Mouse (Mus musculus): ENCODE data around the gene Wfikkn1. TPM values are rescaled to one million over a fixed set of nuclear protein-coding genes. Genes with fewer than 3 reads are reported as not detected.
A peak's percentile ranks its signal among the peaks of the same experiment; 100 is the strongest.

The Wfikkn1 gene
- polyA plus RNA-seq, 1 experiment from 2014 or later, result 0.83 TPM

DNA sequence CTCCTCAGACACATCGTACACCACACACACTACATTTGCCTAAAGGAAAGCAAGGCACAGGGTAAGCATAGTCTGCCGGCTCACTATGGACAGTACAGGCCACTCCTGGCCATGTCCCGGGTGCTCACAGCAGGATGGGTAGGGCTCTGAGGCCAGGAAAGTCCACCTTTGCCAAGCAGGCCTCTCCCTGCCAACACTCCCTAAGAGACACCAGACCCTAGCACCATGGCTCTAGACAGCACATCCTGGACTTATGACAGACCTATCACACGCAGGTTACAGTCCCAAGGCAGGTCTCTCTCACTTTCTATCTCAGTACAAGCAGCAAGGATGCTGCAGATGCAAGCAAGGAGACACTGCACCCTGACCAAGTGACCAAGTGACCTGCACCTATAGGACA, 37.5 kb downstream of the Wfikkn1 start:
- Histone ChIP-seq H3K27ac (replicated peaks) (no peak overlapping the region), H3K4me3 (replicated peaks) (peak overlapping the region; percentile 91), H3K9me3 (replicated peaks) (no peaks in the 10 kb centered on the region), H3K9ac (peak overlapping the region; percentile 61; the same call in 1 of the 2 replicates), H3K4me2 (replicated peaks) (peak overlapping the region; percentile 72), H3K27me3 (no peaks in the 10 kb centered on the region), H3K4me1 (peaks cover 20% of the 10 kb centered on the region), H3K36me3 (peaks cover 58% of the 10 kb centered on the region)
- 86% methylated on average over 4 of the region's 4 CpGs for WGBS
- ATAC-seq (ENCODE audit: insufficient number of reproducible peaks, low FRiP score, low TSS enrichment, low read depth), result no peak

DNA sequence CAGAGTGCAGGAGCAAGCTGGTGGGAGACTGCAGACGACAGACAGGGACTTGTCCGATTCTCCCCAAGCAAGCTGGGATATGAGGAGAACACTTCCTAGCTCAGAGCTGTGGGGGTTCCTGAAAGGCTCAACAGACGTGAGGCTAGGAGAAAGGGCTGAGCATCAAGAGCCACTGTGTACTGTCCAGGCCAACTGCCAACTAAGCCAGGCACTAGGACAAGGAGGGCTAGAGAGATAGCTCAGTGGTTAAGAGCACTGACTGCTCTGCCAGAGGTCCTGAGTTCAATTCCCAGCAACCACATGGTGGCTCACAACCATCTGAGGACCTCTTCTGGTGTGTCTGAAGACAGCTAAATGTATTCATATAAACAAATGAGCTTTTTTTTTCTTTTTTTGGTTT, 38.1 kb downstream of the Wfikkn1 start:
- no peak overlapping the region for H3K4me3 ChIP-seq (replicated peaks)
- no peak overlapping the region for H3K4me2 ChIP-seq (replicated peaks)
- H3K9ac ChIP-seq, result no peak overlapping the region
- H3K4me1 ChIP-seq, result peaks cover 23% of the 10 kb centered on the region
- 83% methylated on average over 3 of the region's 3 CpGs for WGBS
- no peaks in the 10 kb centered on the region for H3K27me3 ChIP-seq
- H3K27ac ChIP-seq (replicated peaks), result no peak overlapping the region
- no peak for ATAC-seq (ENCODE audit: insufficient number of reproducible peaks, low FRiP score, low TSS enrichment, low read depth)
- peaks cover 57% of the 10 kb centered on the region for H3K36me3 ChIP-seq
- H3K9me3 ChIP-seq (replicated peaks), result no peaks in the 10 kb centered on the region

DNA sequence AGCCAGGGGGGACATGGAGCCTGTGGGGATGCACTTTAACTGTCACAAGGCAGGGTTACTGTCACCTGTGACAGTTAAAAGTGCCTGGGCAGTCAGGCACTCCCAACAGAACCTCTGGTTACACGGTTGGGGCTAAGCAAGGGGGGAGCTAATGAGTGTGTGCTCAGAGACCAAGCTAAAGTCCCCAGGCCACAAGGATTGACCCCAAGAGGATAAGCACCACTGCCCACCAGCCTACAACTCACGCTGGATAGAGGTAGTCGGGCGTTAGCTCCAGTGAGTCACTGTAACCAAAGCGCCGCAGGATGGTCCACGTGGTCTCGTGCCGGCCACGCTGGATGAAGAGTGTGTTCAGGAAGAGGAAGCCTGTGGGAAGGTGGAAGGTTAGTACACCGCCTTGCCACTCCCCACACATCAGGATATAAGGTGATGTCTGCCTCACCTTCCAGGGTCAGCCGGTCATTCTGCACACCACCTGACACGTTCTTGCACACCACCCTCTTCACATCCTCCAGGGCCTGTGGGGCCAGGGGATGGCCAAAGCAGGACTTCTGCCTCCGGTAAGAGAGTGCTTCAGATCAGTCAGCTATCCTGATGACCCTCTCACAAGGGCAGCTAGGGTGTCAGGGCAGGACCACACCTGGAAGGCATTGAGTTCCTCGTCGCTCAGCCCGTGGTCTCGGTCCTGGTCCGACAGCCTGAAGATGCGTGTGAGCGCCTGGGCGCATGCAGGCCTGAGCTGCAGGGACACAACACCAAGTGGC, 39.4 kb downstream of the Wfikkn1 start, which contains the start of gene Gm20683:
TSS of gene Gm20683 (minus strand) at position 647 of the 764 bp plus-strand sequence.
- Histone ChIP-seq H3K4me3 (replicated peaks) (no peak within 1 kb of the TSS), H3K4me1 (peaks cover 35% of the 10 kb centered on the region), H3K9ac (no peak within 1 kb of the TSS), H3K36me3 (peaks cover 48% of the 10 kb centered on the region), H3K27ac (replicated peaks) (no peak within 1 kb of the TSS), H3K9me3 (replicated peaks) (no peaks in the 10 kb centered on the region), H3K27me3 (no peaks in the 10 kb centered on the region), H3K4me2 (replicated peaks) (no peak within 1 kb of the TSS)
- ATAC-seq (ENCODE audit: insufficient number of reproducible peaks, low FRiP score, low TSS enrichment, low read depth), result no peak
- 94% methylated on average over 22 of the region's 22 CpGs for WGBS

DNA sequence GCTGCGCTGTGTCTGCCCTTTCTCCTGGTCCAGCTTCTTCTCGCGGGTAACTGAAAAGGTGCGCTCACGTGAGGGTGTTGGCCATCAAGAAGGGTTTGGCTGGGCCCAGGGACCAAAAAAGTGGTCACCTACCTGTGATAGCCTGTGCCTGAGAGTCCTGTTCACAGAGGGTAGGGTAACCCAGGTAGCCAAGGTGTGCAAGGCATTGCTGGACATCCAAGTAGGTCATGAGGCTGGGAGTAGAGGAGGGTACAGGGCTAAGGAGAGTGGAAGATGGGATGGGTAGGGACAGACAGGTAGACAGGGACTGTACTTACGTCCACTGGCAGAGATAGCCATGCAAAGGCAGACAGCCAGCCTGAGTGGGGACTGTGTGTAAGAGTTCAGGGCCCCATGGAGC, 40.1 kb downstream of the Wfikkn1 start:
- Histone ChIP-seq H3K27me3 (no peaks in the 10 kb centered on the region), H3K36me3 (peaks cover 48% of the 10 kb centered on the region), H3K27ac (replicated peaks) (no peak overlapping the region), H3K9ac (no peak overlapping the region), H3K9me3 (replicated peaks) (no peaks in the 10 kb centered on the region), H3K4me3 (replicated peaks) (no peak overlapping the region), H3K4me1 (peaks cover 42% of the 10 kb centered on the region), H3K4me2 (replicated peaks) (no peak overlapping the region)
- 91% methylated on average over 6 of the region's 6 CpGs for WGBS
- no peak for ATAC-seq (ENCODE audit: insufficient number of reproducible peaks, low FRiP score, low TSS enrichment, low read depth)

DNA sequence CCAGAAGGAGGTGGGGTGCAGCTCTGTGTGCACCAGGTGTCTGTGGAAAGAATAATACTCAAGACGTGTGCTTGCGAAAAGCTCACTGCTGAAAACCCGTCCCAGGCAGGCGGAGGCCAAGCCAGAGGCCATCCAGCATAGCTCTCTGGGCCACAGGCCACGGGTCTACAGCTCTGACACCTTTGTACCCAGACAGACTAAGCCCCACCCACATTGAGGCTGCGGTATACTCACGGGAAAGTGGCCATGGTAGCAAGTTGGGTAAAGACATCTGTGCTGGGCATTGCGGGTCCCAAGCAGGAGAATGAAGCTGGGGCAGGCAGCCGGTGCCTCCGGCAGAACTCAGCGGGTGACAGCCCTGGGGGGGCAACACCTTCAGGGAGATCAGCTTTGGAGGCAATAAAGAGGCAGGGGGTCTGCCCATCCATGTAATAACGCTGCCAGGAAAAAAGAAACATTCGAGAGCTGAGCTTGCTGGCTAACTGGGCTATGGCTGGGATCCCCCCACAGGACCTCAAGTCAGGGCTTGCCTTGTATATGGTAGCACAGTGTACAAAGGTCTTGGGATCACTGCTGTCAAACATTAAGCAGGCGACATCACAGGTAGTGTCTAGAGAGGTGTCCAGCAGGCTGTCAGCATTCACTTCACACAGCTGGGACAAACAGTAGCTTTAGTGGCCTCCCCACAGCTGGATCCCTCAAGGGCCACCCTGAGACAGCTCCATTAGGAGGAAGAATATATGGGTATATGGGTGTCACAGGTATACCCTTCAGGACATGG, 41.0 kb downstream of the Wfikkn1 start:
- Histone ChIP-seq H3K9ac (no peak overlapping the region), H3K27me3 (no peaks in the 10 kb centered on the region), H3K36me3 (peaks cover 51% of the 10 kb centered on the region), H3K4me2 (replicated peaks) (no peak overlapping the region), H3K4me1 (peaks cover 44% of the 10 kb centered on the region), H3K9me3 (replicated peaks) (no peaks in the 10 kb centered on the region), H3K4me3 (replicated peaks) (no peak overlapping the region), H3K27ac (replicated peaks) (no peak overlapping the region)
- ATAC-seq (ENCODE audit: insufficient number of reproducible peaks, low FRiP score, low TSS enrichment, low read depth), result no peak
- 89% methylated on average over 14 of the region's 14 CpGs for WGBS

DNA sequence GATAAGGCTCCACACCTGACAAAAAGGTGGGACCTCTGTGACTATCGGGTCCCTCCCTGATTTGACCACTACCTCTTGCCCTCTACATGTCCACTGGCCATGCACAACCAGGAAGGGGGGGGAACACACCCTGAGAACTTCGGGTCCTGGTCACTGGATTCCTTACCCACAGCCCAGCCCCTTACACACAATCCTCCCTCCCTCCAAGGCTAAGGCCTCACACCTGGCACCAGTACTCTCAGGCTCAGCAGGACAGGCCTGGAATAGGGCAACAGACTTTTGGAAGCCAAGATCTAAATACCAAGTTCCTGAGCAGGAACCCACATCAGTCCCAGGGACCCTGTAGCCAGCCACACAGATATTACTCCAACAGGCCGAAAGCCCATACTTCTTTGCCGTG, 41.8 kb downstream of the Wfikkn1 start:
- Histone ChIP-seq H3K4me2 (replicated peaks) (no peak overlapping the region), H3K4me3 (replicated peaks) (no peak overlapping the region), H3K27me3 (no peaks in the 10 kb centered on the region), H3K9me3 (replicated peaks) (no peaks in the 10 kb centered on the region), H3K27ac (replicated peaks) (no peak overlapping the region), H3K9ac (no peak overlapping the region), H3K4me1 (peaks cover 49% of the 10 kb centered on the region), H3K36me3 (peaks cover 51% of the 10 kb centered on the region)
- 82% methylated on average over 4 of the region's 4 CpGs for WGBS
- ATAC-seq (ENCODE audit: insufficient number of reproducible peaks, low FRiP score, low TSS enrichment, low read depth), result no peak

DNA sequence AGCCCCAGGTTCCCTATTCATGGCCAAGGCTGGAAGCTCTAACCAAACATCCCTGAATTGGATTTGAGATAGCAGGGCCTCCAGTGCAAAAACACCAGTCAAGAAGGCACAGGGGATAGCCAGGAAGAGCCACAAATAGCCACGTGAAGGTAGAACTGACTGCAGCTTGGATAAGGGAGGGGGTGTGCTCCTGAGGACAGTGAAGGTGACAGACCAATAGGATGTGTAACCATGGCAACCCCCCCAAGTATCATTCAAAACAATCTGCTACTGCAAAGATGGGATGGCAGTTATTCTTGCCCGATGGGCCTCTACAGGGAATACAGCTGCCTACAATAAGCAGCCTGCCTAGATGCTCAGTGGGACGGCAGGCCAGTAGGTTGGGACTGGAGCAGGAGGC, 43.1 kb downstream of the Wfikkn1 start:
- peak overlapping the region; percentile 86; the same call in 1 of the 2 replicates for H3K4me2 ChIP-seq (replicated peaks)
- 0 out of 2 replicates have a peak overlapping the region, but pooled peaks have one; percentile 18 for H3K27ac ChIP-seq (replicated peaks)
- peaks cover 42% of the 10 kb centered on the region for H3K4me1 ChIP-seq
- peaks cover 51% of the 10 kb centered on the region for H3K36me3 ChIP-seq
- 54% methylated on average over 3 of the region's 3 CpGs for WGBS
- H3K9me3 ChIP-seq (replicated peaks), result no peaks in the 10 kb centered on the region
- H3K9ac ChIP-seq, result no peak overlapping the region
- ATAC-seq (ENCODE audit: insufficient number of reproducible peaks, low FRiP score, low TSS enrichment, low read depth), result no peak
- no peaks in the 10 kb centered on the region for H3K27me3 ChIP-seq
- no peak overlapping the region for H3K4me3 ChIP-seq (replicated peaks)

DNA sequence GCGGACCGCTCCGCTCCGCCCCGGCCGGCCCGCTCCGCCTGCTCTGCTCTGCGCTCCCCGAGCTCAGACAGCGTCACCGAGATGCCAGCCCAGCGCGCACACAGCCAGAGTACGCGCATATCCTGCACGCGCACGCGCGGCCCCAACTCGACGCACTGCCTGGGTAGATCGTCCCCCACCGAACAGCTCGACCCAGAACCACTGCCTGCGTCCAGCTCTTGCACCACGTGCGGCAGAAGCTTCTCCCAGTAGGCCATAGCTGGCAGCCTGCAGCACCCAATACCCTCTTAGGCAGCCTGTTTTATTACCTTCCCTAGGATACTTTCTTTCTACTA, 43.6 kb downstream of the Wfikkn1 start, which contains the start of gene Rhbdl1:
TSS of gene Rhbdl1 (minus strand) at position 220 of the 335 bp plus-strand sequence.
- peak within 1 kb of the TSS; percentile 86 for H3K4me2 ChIP-seq (replicated peaks)
- peak within 1 kb of the TSS; percentile 26 for H3K9ac ChIP-seq
- WGBS, result under 1% methylated on average over 29 of the region's 29 CpGs
- H3K36me3 ChIP-seq, result peaks cover 46% of the 10 kb centered on the region
- H3K27ac ChIP-seq (replicated peaks), result peak within 1 kb of the TSS; percentile 66
- ATAC-seq (ENCODE audit: insufficient number of reproducible peaks, low FRiP score, low TSS enrichment, low read depth), result peak; percentile 9; the same call in 1 of the 2 replicates
- H3K9me3 ChIP-seq (replicated peaks), result no peaks in the 10 kb centered on the region
- H3K4me1 ChIP-seq, result peaks cover 44% of the 10 kb centered on the region
- H3K27me3 ChIP-seq, result no peaks in the 10 kb centered on the region
- H3K4me3 ChIP-seq (replicated peaks), result peak within 1 kb of the TSS; percentile 44

DNA sequence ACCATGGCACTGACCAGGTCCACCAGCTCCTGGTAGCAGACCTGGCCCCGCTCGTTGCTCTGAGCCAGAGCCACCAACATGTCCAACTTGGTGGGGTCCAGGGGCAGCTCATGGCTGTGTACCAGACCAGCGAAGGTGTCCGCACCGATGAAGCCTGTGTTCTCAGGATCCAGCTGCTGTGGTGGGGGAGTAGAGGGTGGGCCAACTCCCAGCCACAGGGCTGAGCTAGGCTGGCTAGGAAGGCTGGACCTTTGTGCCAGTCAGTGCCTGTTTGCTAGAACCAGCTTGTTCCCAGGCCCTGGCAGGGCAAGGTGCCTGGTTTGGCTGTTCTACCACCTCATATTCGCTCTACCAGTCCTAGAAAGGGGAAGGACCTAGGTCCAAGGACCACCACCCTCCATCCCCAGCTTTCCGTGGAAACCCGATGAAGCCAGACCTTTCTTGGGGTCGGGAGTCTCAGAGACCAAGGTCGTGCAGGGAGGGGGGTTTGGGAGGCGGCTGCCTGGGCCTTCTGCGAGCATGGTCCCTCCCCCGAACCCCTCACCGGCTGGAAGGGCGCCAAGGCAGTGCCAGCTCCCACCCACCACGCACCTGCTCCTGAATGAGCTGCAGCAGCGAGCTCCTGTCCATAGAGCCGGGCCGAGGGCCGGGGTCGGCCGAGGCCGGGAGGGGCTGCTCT, 44.1 kb downstream of the Wfikkn1 start:
- Histone ChIP-seq H3K9ac (peak overlapping the region; percentile 26; the same call in 1 of the 2 replicates), H3K27ac (replicated peaks) (peak overlapping the region; percentile 66), H3K4me1 (peaks cover 49% of the 10 kb centered on the region), H3K4me2 (replicated peaks) (peak overlapping the region; percentile 86), H3K27me3 (no peaks in the 10 kb centered on the region), H3K4me3 (replicated peaks) (peak overlapping the region; percentile 44), H3K9me3 (replicated peaks) (no peaks in the 10 kb centered on the region), H3K36me3 (peaks cover 45% of the 10 kb centered on the region)
- 22% methylated on average over 23 of the region's 23 CpGs for WGBS
- ATAC-seq (ENCODE audit: insufficient number of reproducible peaks, low FRiP score, low TSS enrichment, low read depth), result no peak

DNA sequence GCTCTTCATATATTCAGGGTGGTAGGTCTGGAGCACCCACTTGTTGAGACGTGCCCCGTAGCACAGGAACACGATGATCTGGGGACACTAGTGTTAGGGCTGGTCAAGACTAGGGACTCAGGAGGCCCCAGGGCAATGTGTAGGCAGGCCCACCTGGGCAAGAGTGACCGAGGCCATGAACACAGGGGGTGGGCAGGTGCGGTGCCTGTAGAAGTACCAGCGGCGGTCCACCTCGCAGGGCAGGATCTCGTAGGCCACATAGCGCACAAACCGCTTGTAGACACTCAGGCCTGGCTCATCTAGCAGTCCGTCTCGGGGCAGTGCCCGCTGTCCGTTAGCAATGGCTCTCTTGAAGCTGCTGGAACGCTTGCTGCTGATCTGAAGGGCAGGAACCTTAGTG, 44.8 kb downstream of the Wfikkn1 start:
- H3K36me3 ChIP-seq, result peaks cover 45% of the 10 kb centered on the region
- ATAC-seq (ENCODE audit: insufficient number of reproducible peaks, low FRiP score, low TSS enrichment, low read depth), result no peak
- peak overlapping the region; percentile 61; the same call in 1 of the 2 replicates for H3K27ac ChIP-seq (replicated peaks)
- H3K9ac ChIP-seq, result no peak overlapping the region
- H3K4me1 ChIP-seq, result peaks cover 56% of the 10 kb centered on the region
- WGBS, result 88% methylated on average over 16 of the region's 16 CpGs
- H3K4me3 ChIP-seq (replicated peaks), result 0 out of 2 replicates have a peak overlapping the region, but pooled peaks have one; percentile 86
- no peaks in the 10 kb centered on the region for H3K9me3 ChIP-seq (replicated peaks)
- H3K4me2 ChIP-seq (replicated peaks), result peak overlapping the region; percentile 86
- no peaks in the 10 kb centered on the region for H3K27me3 ChIP-seq

DNA sequence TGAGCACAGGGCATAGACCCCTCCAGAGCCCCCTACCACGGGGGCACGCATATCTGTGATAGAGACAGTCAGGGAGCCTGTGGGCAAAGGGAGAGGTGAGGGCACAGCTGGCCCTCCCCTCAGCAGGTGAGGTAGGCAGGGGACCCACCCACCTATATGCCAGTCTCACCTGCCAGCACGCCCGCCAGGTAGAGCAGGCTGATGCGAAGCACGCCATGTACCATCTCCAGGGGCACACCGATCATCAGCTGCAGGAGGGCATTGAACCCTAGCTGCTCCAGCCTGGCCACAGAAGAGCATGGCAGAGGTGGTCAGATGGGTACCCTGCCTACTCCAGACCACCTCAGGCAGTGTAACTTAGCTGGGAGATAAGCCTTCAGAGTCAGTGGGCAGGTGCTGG, 45.4 kb downstream of the Wfikkn1 start:
- Histone ChIP-seq H3K27me3 (no peaks in the 10 kb centered on the region), H3K4me3 (replicated peaks) (peak overlapping the region; percentile 86), H3K4me2 (replicated peaks) (peak overlapping the region; percentile 86), H3K4me1 (peaks cover 61% of the 10 kb centered on the region), H3K27ac (replicated peaks) (peak overlapping the region; percentile 58; the same call in 1 of the 2 replicates), H3K9me3 (replicated peaks) (no peaks in the 10 kb centered on the region), H3K9ac (no peak overlapping the region), H3K36me3 (peaks cover 45% of the 10 kb centered on the region)
- no peak for ATAC-seq (ENCODE audit: insufficient number of reproducible peaks, low FRiP score, low TSS enrichment, low read depth)
- WGBS, result 89% methylated on average over 7 of the region's 7 CpGs
